Mouse (Mus musculus): ENCODE results near the gene Ltb. TPM values are rescaled to one million over a fixed set of nuclear protein-coding genes. Genes with fewer than 3 reads are reported as not detected.
A peak's percentile ranks its signal among the peaks of the same experiment; 100 is the strongest.

Ltb gene
- polyA plus RNA-seq, 1 experiment = not detected

DNA sequence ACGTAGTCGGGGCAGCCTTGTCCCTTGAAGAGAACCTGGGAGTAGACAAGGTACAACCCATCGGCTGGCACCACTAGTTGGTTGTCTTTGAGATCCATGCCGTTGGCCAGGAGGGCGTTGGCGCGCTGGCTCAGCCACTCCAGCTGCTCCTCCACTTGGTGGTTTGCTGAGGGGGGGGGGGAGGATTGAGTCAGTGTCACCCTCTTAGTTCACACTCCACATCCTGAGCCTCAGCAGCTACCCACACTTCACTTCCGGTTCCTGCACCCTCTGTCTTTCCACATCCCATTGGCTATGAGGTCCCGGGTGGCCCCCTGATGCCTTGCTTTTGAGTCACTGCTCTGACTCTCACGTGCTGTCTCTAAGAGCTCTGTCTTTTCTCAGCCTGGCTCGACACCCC is 6.2 kb downstream of the Ltb start:
- Histone ChIP-seq H3K4me1 (ENCODE audit: control insufficient read depth, insufficient read depth, low read length) (peaks cover 20% of the 10 kb centered on the region), H3K4me3 (ENCODE audit: insufficient read depth, low read length) (peak overlapping the region; percentile 81), H3K27ac (ENCODE audit: insufficient read depth, low read depth, low read length) (peak overlapping the region; percentile 80)
- TF ChIP-seq CTCF (IDR thresholded peaks at IDR 0.05; ENCODE audit: low read depth, low read length) (no peak), POLR2A (IDR thresholded peaks at IDR 0.05; ENCODE audit: borderline replicate concordance, low read depth, low read length) (no peak)

DNA sequence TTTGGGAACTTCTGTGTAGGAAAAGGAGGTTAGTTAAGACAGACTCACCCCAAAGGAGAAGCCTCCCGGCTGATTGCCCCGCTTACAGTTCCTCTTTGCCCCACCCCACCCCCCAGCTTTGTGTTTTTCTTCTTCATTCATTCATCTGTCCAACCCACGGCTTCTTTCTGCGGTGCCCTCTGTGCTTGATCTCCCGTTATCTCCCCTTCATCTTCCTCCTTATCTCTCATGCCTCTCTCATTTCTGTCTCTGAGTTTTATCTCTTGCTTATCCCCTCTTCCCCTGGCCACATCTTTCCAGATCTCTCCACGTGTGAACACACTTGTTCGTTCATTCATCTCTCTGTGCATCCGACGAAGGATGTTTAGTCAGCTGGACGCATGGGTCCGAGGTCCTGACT is 6.9 kb downstream of the Ltb start:
- Histone ChIP-seq H3K27ac (ENCODE audit: insufficient read depth, low read depth, low read length) (peak overlapping the region; percentile 80), H3K4me3 (ENCODE audit: insufficient read depth, low read length) (peak overlapping the region; percentile 81), H3K4me1 (ENCODE audit: control insufficient read depth, insufficient read depth, low read length) (peaks cover 19% of the 10 kb centered on the region)
- TF ChIP-seq CTCF (IDR thresholded peaks at IDR 0.05; ENCODE audit: low read depth, low read length) = no peak
- TF ChIP-seq POLR2A (IDR thresholded peaks at IDR 0.05; ENCODE audit: borderline replicate concordance, low read depth, low read length) = no peak

- H3K27ac ChIP-seq (ENCODE audit: insufficient read depth, low read depth, low read length) = peak within 1 kb of the TSS; percentile 80
- TF ChIP-seq POLR2A (IDR thresholded peaks at IDR 0.05; ENCODE audit: borderline replicate concordance, low read depth, low read length) (peak; percentile 99), CTCF (IDR thresholded peaks at IDR 0.05; ENCODE audit: low read depth, low read length) (no peak)
- H3K4me1 ChIP-seq (ENCODE audit: control insufficient read depth, insufficient read depth, low read length) = peaks cover 17% of the 10 kb centered on the region
- H3K4me3 ChIP-seq (ENCODE audit: insufficient read depth, low read length) = peak within 1 kb of the TSS; percentile 81
Observed at GRCm38 (mm10) chr17:35201787-35202186, 7.5 kb downstream of the Ltb start, which contains the start of gene Tnf. Tnf (minus strand) TSS chr17:35202007.

DNA sequence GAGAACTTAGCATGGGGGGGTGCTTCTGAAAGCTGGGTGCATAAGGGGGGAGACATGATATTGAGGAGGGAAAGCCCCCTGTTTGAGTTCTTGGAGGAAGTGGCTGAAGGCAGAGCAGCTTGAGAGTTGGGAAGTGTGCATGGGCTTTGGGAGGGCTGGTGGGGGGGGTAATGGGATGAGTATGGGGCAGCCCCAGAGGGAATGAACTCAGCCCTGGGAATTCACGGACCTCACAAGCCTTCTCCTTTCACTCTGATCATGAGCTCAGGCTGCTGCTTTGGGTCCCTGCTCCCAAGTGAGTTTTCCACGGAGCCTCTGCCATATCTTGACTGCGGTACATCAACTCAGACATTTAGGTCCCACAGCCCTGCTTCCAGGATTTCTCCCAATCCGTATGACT is 8.2 kb downstream of the Ltb start:
- TF ChIP-seq CTCF (IDR thresholded peaks at IDR 0.05; ENCODE audit: low read depth, low read length) (no peak), POLR2A (IDR thresholded peaks at IDR 0.05; ENCODE audit: borderline replicate concordance, low read depth, low read length) (no peak)
- H3K27ac ChIP-seq (ENCODE audit: insufficient read depth, low read depth, low read length) = peak overlapping the region; percentile 68
- peak overlapping the region; percentile 81 for H3K4me3 ChIP-seq (ENCODE audit: insufficient read depth, low read length)
- H3K4me1 ChIP-seq (ENCODE audit: control insufficient read depth, insufficient read depth, low read length) = peaks cover 17% of the 10 kb centered on the region

DNA sequence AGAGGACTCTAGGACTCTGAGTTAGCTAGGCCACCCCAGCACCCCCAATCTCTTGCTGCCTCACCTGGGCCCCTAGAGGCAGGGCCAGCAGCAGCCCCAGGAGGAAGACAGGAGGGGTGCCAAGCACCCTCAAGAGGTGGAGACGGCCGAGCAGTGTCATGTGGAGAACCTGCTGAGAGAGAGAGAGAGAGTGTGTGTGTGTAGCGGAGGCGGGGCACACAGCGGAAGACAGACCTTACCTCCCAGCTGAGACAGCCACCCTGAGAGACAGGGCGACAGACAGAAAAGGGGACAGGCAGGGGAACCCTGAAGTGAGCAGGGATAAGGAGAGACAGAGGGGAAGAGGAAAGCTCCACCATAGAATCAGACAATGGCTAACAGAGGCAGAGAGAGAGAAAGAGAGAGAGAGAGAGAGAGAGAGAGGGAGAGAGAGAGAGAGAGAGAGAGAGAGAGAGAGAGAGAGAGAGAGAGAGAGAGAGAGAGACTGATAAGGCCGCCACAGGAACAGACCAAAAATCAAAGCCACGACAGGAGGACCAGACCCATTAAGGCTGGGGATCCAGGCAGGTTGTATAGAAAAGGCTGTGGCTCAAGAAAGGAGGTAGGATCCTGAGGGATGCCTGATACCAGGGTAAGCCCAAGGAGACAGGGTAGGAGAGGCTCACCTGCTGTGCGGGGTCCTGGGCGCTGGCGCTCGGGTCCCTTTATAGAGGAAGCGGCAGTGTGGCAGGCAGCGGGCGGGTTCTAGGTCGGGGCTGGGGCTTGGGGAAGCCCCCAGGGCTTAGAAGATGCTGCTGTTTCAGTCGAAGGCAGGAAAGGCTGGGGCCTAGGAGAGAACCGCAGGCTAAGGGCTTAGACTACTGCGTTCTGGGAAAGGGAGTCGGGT is 10.5 kb downstream of the Ltb start, which contains the start of gene Lta:
TSS of gene Lta (minus strand) at position 858 of the 886 bp plus-strand sequence.
- Histone ChIP-seq H3K27ac (ENCODE audit: insufficient read depth, low read depth, low read length) (no peak within 1 kb of the TSS), H3K4me1 (ENCODE audit: control insufficient read depth, insufficient read depth, low read length) (peaks cover 30% of the 10 kb centered on the region), H3K4me3 (ENCODE audit: insufficient read depth, low read length) (no peak within 1 kb of the TSS)
- TF ChIP-seq CTCF (IDR thresholded peaks at IDR 0.05; ENCODE audit: low read depth, low read length) (no peak), POLR2A (IDR thresholded peaks at IDR 0.05; ENCODE audit: borderline replicate concordance, low read depth, low read length) (no peak)

GRCm38 (mm10) chr17:35205380-35205769 is 11.1 kb downstream of the Ltb start:
- Histone ChIP-seq H3K4me3 (ENCODE audit: insufficient read depth, low read length) (no peak overlapping the region), H3K4me1 (ENCODE audit: control insufficient read depth, insufficient read depth, low read length) (peaks cover 32% of the 10 kb centered on the region), H3K27ac (ENCODE audit: insufficient read depth, low read depth, low read length) (no peak overlapping the region)
- TF ChIP-seq CTCF (IDR thresholded peaks at IDR 0.05; ENCODE audit: low read depth, low read length) = no peak
- no peak for TF ChIP-seq POLR2A (IDR thresholded peaks at IDR 0.05; ENCODE audit: borderline replicate concordance, low read depth, low read length)

DNA sequence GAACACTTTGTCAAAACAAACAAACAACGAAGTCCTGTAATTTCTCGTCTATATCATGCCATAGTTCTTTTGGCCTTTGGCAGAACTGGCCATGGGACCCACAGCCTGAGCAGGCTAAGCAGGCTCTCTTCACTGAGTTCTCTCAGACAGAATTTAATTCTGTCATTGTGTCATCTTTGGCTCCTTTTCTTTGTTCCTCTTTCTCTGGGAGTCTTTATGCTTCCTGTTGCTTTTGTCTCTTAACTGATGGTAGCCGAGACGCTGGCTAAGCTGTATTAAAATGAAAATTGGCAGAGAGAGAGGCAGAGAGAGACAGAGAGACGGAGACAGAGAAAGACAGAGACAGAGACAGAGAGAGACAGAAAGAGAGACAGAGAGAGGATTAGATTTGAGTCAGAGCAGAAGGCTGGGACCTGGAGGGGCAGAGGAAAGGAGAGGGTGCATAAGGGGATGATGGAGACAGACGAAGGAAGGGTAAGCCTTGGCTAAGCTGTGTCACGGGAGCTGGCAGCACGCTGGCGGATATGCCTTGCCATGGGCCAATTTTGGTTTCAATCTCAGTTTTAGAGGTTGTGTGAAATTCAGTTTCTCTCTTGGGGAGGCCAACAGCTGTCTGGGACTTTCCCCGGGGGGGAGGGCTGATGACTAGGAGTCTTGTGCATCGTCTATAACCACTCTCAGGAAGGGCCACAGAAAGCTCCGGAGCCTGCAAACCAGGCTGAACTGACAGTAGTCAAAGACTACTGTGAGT is 15.7 kb downstream of the Ltb start:
- H3K4me3 ChIP-seq (ENCODE audit: insufficient read depth, low read length) = peak overlapping the region; percentile 51
- H3K4me1 ChIP-seq (ENCODE audit: control insufficient read depth, insufficient read depth, low read length) = peaks cover 47% of the 10 kb centered on the region
- no peak for TF ChIP-seq POLR2A (IDR thresholded peaks at IDR 0.05; ENCODE audit: borderline replicate concordance, low read depth, low read length)
- peak overlapping the region; percentile 89 for H3K27ac ChIP-seq (ENCODE audit: insufficient read depth, low read depth, low read length)

- Histone ChIP-seq H3K27ac (ENCODE audit: insufficient read depth, low read depth, low read length) (peak overlapping the region; percentile 89), H3K4me1 (ENCODE audit: control insufficient read depth, insufficient read depth, low read length) (peaks cover 53% of the 10 kb centered on the region), H3K4me3 (ENCODE audit: insufficient read depth, low read length) (peak overlapping the region; percentile 51)
- TF ChIP-seq POLR2A (IDR thresholded peaks at IDR 0.05; ENCODE audit: borderline replicate concordance, low read depth, low read length) (no peak), CTCF (IDR thresholded peaks at IDR 0.05; ENCODE audit: low read depth, low read length) (no peak)
Observed at GRCm38 (mm10) chr17:35210593-35210992, 16.4 kb downstream of the Ltb start.

- Histone ChIP-seq H3K4me3 (ENCODE audit: insufficient read depth, low read length) (no peak overlapping the region), H3K27ac (ENCODE audit: insufficient read depth, low read depth, low read length) (no peak overlapping the region), H3K4me1 (ENCODE audit: control insufficient read depth, insufficient read depth, low read length) (peaks cover 65% of the 10 kb centered on the region)
- TF ChIP-seq CTCF (IDR thresholded peaks at IDR 0.05; ENCODE audit: low read depth, low read length) = no peak
- TF ChIP-seq POLR2A (IDR thresholded peaks at IDR 0.05; ENCODE audit: borderline replicate concordance, low read depth, low read length) = no peak
Observed at GRCm38 (mm10) chr17:35213071-35213470, 18.8 kb downstream of the Ltb start.
